Mouse (Mus musculus) forebrain, embryonic 13.5 days (tissue): ENCODE measurements around the gene Rab6b. TPM values are rescaled to one million over a fixed set of nuclear protein-coding genes. Genes with fewer than 3 reads are reported as not detected.

Experiments used
- polyA plus RNA-seq: library from polyadenylated mRNA; unstranded; fragments of >200 nt; fragmentation: Nextera tagmentation; extraction: Ambion mirVana; gene quantifications from 2 replicates; pipeline ENCODE4 v1.2.1, GENCODE M21; 2015

Rab6b gene
- polyA plus RNA-seq, 1 experiment from 2014 or later, result 38.5 TPM

Other genes with a start within 250 kb of the Rab6b start
- gene Slco2a1, start 123.1 kb upstream of the Rab6b start, polyA plus RNA-seq, result 0.31 and 0.54 TPM in 2 replicates
- 47.5 and 55.1 TPM in 2 replicates for gene Srprb, start 90.3 kb downstream of the Rab6b start, polyA plus RNA-seq
- gene Gm20425, start 118.5 kb downstream of the Rab6b start, polyA plus RNA-seq, result 3.3 TPM in 1 of 2 replicates, not detected in the other
- gene Trf, start 118.7 kb downstream of the Rab6b start, polyA plus RNA-seq, result 15.7 and 23.3 TPM in 2 replicates
- 1.2 and 1.8 TPM in 2 replicates for gene 1300017J02Rik, start 193.3 kb downstream of the Rab6b start, polyA plus RNA-seq
- gene Topbp1, start 193.4 kb downstream of the Rab6b start, polyA plus RNA-seq, result 59.9 and 66.3 TPM in 2 replicates